Mouse (Mus musculus): ENCODE data around the gene St3gal2.

DNA sequence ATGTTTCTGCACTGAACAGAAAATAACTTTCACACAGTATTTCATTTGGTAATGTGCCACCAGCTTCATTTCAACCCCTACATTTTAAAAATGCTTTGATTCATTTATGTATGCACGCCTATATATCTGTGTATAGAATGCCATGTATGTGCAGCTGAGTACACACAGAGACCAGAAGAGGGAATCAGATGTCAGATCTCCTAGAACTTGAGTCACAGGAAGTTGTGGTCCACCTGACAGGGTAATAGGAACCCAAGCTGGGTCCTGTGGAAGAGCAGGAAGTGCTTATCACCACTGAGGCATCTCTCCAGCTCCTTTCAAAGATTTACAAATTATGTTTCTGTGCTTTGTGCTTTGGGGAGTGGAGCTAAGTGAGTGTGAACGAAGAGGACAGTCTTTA, 61.6 kb downstream of the St3gal2 start:
- TF ChIP-seq CTCF (IDR thresholded peaks at IDR 0.05; ENCODE audit: low read depth) (no peak), EP300 (IDR thresholded peaks at IDR 0.05; ENCODE audit: low read depth) (no peak)
